Mouse (Mus musculus) hindbrain, embryonic 13.5 days (tissue): Measurements from ENCODE around the gene Ptprh. TPM values are rescaled to one million over a fixed set of nuclear protein-coding genes. Genes with fewer than 3 reads are reported as not detected.

Experiments used
- ATAC-seq: fragments of 200-750 bp; cut with Nextera tagmentation; 2 replicates; pipeline ENCODE4 v1.8.0; 2017; ENCODE audit warnings: moderate TSS enrichment; ENCODE audit not compliant: low FRiP score
- H3K27ac ChIP-seq: fragments of 300-500 bp; sonication (generic); 2 replicates; pipeline ENCODE4 v1.5.1; 2015; ENCODE audit warnings: inconsistent platforms, mild to moderate bottlenecking, moderate library complexity
- H3K27me3 ChIP-seq: fragments of 300-500 bp; sonication (generic); 2 replicates; pipeline ENCODE4 v1.6.1; 2015; ENCODE audit warnings: mild to moderate bottlenecking, inconsistent platforms
- H3K36me3 ChIP-seq: fragments of 300-500 bp; sonication (generic); 2 replicates; pipeline ENCODE4 v1.6.1; 2015; ENCODE audit warnings: mild to moderate bottlenecking, inconsistent platforms
- H3K4me1 ChIP-seq: fragments of 300-500 bp; sonication (generic); replicated peaks from 2 replicates; pipeline ENCODE4 v1.6.1; 2015; ENCODE audit warnings: inconsistent platforms
- H3K4me2 ChIP-seq: fragments of 300-500 bp; sonication (generic); 2 replicates; pipeline ENCODE4 v1.6.1; 2015; ENCODE audit warnings: inconsistent platforms, mild to moderate bottlenecking, moderate library complexity
- H3K4me3 ChIP-seq: fragments of 300-500 bp; sonication (generic); 2 replicates; pipeline ENCODE4 v1.5.1; 2015; ENCODE audit warnings: mild to moderate bottlenecking, inconsistent platforms
- H3K9ac ChIP-seq: fragments of 300-500 bp; sonication (generic); 2 replicates; pipeline ENCODE4 v1.6.1; 2015; ENCODE audit warnings: mild to moderate bottlenecking, inconsistent platforms
- H3K9me3 ChIP-seq: fragments of 300-500 bp; sonication (generic); 2 replicates; pipeline ENCODE4 v1.6.1; 2016; ENCODE audit warnings: inconsistent platforms
- WGBS: fragments of 180-500 bp; shearing (Covaris S2); methylation state at CpG from one replicate; pipeline ENCODE4 v1.1.7; 2015; 5-methylcytosine and 5-hydroxymethylcytosine counted together
- polyA plus RNA-seq: library from polyadenylated mRNA; unstranded; fragments of >200 nt; fragmentation: Nextera tagmentation; extraction: Ambion mirVana; gene quantifications from 2 replicates; pipeline ENCODE4 v1.2.1, GENCODE M21; 2015

The Ptprh gene
- polyA plus RNA-seq, 1 experiment from 2014 or later: 0.71 TPM

DNA sequence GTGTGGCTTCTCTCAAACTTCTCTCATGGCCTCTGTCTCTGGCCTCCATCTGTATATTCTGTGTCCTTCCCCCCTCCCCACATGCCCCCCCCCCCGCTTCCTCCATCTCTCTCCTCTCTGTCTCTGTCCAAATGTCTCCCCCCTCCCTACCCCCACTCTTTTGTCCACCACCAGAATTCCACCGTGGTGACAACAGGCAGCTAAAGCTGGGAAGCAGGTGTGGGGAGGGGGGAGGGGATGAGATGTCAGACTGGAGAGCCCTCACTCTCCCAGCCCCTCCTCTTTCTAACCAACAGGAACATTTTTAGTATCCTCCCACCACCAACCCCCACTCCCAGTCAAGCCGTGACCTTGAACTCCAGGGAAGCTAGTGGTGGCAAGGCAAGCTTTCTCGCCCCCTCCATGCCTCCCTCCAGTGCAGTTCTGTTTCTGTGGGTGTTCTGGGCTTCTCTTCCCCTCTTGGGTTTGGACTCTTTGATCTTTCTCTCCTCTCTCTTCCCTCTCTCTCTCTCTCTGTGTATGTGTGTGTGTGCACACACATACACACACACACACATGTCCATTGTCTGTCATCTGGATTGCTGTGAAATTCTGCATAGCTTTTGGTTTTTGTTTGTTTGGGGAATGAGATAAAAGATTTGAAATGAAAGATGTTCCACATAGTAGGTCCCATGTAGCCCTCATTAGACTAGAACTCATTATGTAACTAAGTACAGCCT is 87.3 kb downstream of the Ptprh start, which contains the start of gene Tnnt1:
Tnnt1 (minus strand) TSS at position 51 of the 719 bp plus-strand sequence.
- 8% methylated on average over 4 of the region's 4 CpGs for WGBS

DNA sequence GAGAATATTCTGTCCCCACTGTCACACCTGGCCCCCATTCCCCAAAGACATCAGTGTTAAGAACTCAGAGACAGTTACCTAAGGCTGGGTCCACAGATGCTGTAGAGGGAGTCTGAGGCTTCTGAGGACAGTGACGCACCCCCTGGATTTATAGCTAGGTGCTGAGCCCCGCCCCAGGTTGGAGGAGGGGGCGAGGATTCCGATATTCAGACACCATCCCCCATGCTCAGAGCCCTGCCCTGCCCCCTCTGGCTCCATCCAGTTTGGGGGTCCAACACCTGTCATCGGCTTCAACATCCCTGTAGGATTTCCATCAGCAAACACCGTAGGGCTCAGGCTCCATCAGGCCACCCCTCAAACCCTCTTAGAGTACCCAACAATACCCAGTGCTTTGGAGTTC is 88.0 kb downstream of the Ptprh start:
- Histone ChIP-seq H3K27me3 (peaks cover 9% of the 10 kb centered on the region), H3K36me3 (no peaks in the 10 kb centered on the region), H3K4me2 (no peak overlapping the region), H3K9ac (no peak overlapping the region), H3K9me3 (no peaks in the 10 kb centered on the region), H3K27ac (no peak overlapping the region), H3K4me3 (no peak overlapping the region), H3K4me1 (peaks cover 16% of the 10 kb centered on the region)
- ATAC-seq: no peak
- 59% methylated on average over 6 of the region's 6 CpGs for WGBS

More for the DNA sequence above, 87.3 kb downstream of the Ptprh start, which contains the start of gene Tnnt1:
- no peak for ATAC-seq
- Histone ChIP-seq H3K36me3 (no peaks in the 10 kb centered on the region), H3K4me1 (peaks cover 21% of the 10 kb centered on the region), H3K4me2 (no peak within 1 kb of the TSS), H3K27ac (no peak within 1 kb of the TSS), H3K27me3 (peaks cover 14% of the 10 kb centered on the region), H3K9ac (no peak within 1 kb of the TSS), H3K9me3 (no peaks in the 10 kb centered on the region), H3K4me3 (no peak within 1 kb of the TSS)

DNA sequence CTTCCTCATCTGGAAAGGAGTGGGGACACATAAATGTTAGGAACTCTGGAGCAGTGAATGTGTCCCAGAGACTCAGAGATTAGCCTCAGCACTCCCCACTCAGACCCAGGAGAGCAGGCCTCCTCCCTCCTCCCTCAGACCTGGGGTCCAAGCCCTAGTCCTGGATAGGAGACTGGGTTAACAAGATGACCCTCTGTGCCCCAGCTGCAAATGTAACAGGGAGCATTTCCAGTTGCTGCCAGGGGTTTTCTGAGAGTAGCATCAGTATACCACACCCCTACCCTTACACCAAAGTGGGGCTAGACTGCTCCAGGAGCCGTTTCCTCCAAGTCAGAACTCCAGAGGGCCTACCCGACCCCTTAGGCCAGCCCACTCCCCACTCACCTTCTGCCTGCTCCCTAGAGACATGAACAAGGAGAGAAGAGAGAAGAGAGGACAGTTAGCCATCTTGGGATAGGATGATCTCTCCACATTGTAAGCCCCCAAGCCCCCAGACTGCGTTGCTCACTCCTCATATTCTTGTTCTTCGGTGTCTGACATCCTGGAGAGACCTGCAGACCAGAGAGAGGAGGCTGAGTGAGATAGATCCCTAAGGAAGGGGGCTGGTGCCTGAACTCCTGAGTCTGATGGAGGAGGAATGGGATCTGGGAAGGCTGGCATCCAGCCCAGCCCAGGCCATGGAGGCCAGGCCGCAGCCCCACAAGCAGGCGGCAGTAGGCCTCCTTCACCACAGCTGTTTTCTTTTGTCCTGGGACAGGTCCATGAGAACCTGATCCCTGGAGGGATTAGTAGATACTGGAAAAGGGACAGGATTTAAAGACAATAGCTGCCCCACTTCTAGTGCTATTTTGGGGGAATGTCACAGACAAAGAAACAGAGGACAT is 89.8 kb downstream of the Ptprh start:
- peak overlapping the region; percentile 51; the same call in 1 of the 2 replicates for H3K9ac ChIP-seq
- H3K4me1 ChIP-seq: peaks cover 13% of the 10 kb centered on the region
- no peaks in the 10 kb centered on the region for H3K36me3 ChIP-seq
- H3K27me3 ChIP-seq: peaks cover 2% of the 10 kb centered on the region; the same call in 1 of the 2 replicates
- H3K4me3 ChIP-seq: no peak overlapping the region
- H3K27ac ChIP-seq: no peak overlapping the region
- 61% methylated on average over 6 of the region's 6 CpGs for WGBS
- ATAC-seq: 0 out of 2 replicates have a peak, but pooled peaks have one; percentile 15
- H3K4me2 ChIP-seq: no peak overlapping the region
- H3K9me3 ChIP-seq: no peaks in the 10 kb centered on the region

DNA sequence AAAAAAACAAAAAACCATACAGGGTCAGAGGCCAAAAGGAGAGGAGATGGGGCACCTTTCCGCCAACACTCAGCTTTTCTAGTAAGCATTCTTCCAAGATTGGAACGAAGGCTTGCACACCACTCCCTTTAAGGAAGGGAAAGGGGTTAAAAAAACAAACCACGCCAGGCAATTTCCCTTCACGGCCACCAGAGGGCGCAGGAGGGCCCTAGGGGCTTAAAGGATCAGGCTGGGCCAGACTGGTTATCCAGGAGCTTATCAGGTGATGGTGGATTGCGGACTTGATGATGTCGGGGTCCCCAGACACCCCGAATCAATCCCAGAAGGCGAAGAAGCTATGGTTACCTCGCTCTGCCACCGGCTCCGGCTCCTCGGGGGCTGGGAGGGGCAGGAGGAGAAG is 90.6 kb downstream of the Ptprh start:
- WGBS: 34% methylated on average over 13 of the region's 13 CpGs
- peaks cover 13% of the 10 kb centered on the region for H3K4me1 ChIP-seq
- H3K4me2 ChIP-seq: no peak overlapping the region
- no peak for ATAC-seq
- no peaks in the 10 kb centered on the region for H3K9me3 ChIP-seq
- H3K9ac ChIP-seq: no peak overlapping the region
- H3K4me3 ChIP-seq: no peak overlapping the region
- peaks cover 10% of the 10 kb centered on the region; the same call in 1 of the 2 replicates for H3K27me3 ChIP-seq
- H3K27ac ChIP-seq: no peak overlapping the region
- H3K36me3 ChIP-seq: no peaks in the 10 kb centered on the region

DNA sequence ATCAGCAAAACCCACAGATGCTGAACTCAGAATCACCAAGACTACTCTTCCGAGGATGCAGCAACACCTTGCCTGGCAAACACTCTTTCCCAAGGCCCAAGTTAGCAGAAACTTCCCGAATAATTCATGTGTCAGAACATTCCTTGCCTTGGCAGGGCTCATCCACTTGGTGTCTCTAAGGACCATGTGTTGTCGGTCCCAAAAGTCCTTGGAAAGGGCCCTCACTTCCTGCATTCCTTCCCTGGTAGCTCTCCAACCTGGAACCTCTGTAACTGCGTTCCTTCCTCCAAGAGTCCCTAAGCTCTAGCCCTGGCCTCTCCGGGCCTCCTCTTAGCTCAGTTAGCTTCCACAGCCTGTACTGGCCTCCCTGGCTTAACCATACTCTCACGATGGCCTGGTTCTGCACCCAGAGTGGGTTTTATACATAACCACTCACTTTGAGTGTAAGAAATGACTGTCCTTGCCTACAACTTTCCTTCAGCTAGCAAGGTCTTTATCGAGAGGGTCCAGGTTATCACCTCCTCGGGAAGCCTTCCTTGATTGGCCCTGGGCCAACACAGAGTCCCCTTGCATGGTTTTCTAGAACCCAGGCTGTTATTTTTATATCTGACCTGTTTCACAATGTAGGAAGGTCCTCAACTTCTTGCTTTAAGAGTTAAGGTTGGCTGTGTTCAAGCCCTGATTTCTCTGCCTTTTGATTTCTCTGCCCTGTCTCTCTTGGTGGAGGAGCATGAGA is 92.2 kb downstream of the Ptprh start:
- H3K9ac ChIP-seq: no peak overlapping the region
- no peak overlapping the region for H3K4me3 ChIP-seq
- peaks cover 12% of the 10 kb centered on the region; the same call in 1 of the 2 replicates for H3K27me3 ChIP-seq
- 83% methylated on average over 8 of the region's 8 CpGs for WGBS
- H3K36me3 ChIP-seq: no peaks in the 10 kb centered on the region
- H3K4me2 ChIP-seq: no peak overlapping the region
- no peak overlapping the region for H3K27ac ChIP-seq
- ATAC-seq: no peak
- peaks cover 13% of the 10 kb centered on the region for H3K4me1 ChIP-seq
- no peaks in the 10 kb centered on the region for H3K9me3 ChIP-seq

DNA sequence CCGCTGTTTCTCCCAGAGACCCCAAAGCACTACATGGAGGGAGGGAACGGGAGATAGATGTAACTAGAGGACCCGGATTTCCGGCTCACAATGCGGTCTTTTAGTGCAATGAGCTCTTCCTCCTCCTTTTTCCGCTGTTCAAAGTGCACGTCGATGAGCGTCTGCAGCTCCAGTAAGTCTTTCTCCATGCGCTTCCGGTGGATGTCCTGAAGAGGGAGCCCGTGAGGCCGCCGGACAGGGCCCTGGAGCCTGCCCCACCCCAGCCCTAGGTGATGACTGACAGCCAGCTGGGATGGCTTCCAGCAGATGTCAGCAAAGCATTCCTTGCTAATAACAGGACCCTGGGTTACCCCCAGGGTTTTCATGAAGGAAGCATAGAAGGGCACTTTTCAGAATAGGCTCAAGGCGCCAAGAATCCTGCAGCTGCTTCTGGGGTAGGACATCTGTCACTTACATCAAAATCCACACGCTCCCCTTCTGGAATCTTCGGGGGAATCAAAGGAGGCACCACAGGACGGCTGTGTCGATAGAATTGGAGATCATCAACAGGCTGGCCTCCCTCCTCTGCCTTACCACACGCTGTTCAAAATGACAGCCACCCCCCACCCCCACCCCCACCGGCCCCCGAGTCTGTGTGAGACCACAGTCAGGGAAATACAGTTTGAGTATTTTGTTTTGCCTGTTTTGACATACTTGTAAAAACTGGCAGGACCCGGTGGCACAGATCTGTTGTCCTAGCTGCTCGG is 93.8 kb downstream of the Ptprh start:
- no peak overlapping the region for H3K9ac ChIP-seq
- WGBS: 12% methylated on average over 24 of the region's 24 CpGs
- H3K9me3 ChIP-seq: no peaks in the 10 kb centered on the region
- H3K4me2 ChIP-seq: no peak overlapping the region
- H3K27me3 ChIP-seq: peaks cover 12% of the 10 kb centered on the region; the same call in 1 of the 2 replicates
- H3K27ac ChIP-seq: no peak overlapping the region
- no peaks in the 10 kb centered on the region for H3K36me3 ChIP-seq
- H3K4me3 ChIP-seq: no peak overlapping the region
- H3K4me1 ChIP-seq: 0 out of 2 replicates have a peak, but pooled peaks cover 4% of the 10 kb centered on the region
- peak; percentile 54 for ATAC-seq

DNA sequence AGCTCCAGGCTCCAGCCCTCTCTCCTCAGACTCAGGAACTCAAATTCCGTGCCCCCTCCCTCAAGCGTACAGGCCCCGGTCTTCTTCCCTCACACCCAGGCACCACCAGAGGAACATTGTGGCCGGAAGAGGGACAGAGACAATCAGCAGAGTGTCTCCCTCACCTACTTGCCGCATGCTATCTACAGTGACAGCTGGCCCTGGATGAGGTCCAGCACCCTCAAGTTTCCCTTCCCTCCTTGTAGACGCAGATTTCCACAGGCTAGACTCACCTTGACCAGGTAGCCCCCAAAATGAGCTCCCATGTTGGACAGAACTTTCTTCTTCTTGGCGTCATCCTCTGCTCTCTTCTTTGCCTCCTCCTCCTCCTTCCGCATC is 95.1 kb downstream of the Ptprh start:
- Histone ChIP-seq H3K27ac (no peak overlapping the region), H3K9ac (no peak overlapping the region), H3K4me3 (no peak overlapping the region), H3K36me3 (no peaks in the 10 kb centered on the region), H3K27me3 (peaks cover 12% of the 10 kb centered on the region; the same call in 1 of the 2 replicates), H3K9me3 (no peaks in the 10 kb centered on the region), H3K4me2 (no peak overlapping the region), H3K4me1 (no peaks in the 10 kb centered on the region)
- ATAC-seq: no peak
- WGBS: 92% methylated on average over 8 of the region's 8 CpGs

DNA sequence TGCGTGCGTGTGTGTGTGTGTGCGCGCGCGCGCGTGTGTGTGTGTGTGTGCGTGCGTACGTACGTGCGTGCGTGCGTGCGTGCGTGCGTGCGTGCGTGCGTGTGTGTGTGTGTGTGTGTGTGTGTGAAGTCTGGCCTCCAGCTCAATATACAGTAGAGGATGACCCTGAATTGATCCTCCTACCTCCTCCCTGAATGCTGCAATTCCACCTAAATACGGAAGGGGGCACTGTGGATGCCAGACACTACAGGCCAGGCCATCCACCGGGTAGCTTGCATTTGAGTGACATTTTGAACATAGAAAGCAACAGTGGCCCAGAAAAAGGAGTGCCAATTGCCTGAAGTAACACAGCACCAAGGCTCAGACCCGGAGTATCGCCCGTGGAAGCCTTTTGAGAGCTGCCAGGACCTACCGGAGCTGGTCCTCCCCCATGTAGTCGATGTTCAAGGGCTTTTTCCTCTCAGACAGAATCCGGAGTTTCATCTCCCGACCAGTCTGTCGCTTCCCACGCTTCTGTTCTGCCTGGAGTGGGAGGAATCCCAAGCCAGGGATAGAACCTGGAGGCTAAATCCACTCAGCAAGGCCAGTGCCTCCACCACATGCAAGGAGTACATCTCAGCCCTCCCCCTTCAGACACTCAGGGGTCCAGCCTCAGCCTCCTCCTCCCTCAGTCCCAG is 95.6 kb downstream of the Ptprh start:
- no peak overlapping the region for H3K4me2 ChIP-seq
- WGBS: 78% methylated on average over 25 of the region's 32 CpGs
- no peak overlapping the region for H3K4me3 ChIP-seq

DNA sequence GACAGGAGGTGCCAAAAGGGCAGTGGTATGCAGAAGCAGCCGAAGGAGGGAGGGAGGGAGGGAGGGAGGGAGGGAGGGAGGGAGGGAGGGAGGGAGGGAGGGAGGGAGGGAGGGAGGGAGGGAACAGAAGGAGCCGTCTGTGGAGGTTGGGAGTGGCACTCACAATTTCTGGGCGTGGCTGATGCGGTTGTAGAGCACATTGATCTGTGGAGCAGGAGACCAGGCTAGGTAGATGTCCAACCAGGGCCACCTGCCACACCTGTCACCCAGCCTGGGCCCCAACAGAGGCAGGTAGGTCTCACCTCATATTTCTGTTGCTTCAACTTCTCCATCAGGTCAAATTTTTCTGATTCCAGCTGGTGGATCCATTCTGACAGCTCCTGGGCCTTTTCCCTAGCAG is 96.6 kb downstream of the Ptprh start:
- Histone ChIP-seq H3K27me3 (peaks cover 12% of the 10 kb centered on the region; the same call in 1 of the 2 replicates), H3K9me3 (no peaks in the 10 kb centered on the region), H3K9ac (no peak overlapping the region), H3K4me3 (no peak overlapping the region), H3K27ac (no peak overlapping the region), H3K4me2 (no peak overlapping the region), H3K36me3 (no peaks in the 10 kb centered on the region), H3K4me1 (0 out of 2 replicates have a peak, but pooled peaks cover 3% of the 10 kb centered on the region)
- no peak for ATAC-seq
- 59% methylated on average over 3 of the region's 4 CpGs for WGBS

More for the DNA sequence above, 95.6 kb downstream of the Ptprh start:
- ATAC-seq: no peak
- Histone ChIP-seq H3K27ac (no peak overlapping the region), H3K9ac (no peak overlapping the region), H3K27me3 (peaks cover 12% of the 10 kb centered on the region; the same call in 1 of the 2 replicates), H3K36me3 (no peaks in the 10 kb centered on the region), H3K9me3 (no peaks in the 10 kb centered on the region), H3K4me1 (no peaks in the 10 kb centered on the region)

DNA sequence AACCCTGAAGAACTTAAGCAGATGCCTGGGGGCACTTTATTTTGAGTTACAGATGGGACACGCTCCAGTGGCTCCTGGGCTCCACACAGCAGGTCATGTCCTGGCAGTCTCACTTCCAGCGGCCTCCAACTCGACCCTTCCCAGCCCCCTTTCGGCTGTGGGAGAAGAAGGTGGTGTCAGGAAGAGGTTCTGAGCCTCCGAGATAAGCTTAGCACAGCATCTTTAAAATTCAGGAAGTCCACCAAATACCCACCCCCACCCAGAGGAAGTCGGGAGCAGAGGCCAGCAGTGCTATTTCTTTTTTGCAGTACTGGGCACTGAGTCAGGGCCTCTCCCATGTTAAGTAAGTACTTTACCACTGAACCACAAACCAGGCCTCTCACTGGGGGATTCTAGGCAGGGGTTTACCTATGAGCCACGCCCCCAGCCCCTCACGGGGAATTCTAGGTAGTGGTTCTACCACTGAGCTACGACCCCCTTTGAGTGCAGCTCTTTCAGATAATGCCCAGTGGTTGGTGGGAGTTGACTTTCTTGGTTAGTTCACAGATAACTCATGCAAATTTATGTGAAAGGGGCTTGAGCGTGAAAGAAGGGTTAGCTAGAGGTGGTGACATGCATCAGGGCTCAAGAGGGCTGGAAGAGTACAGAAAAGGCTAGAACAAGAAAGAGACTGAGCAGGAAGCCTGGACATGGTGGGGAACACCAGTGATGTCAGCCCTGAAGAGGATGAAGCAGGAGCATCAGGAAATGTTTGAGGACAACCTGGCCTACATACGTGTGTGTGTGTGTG is 99.0 kb downstream of the Ptprh start:
- no peaks in the 10 kb centered on the region for H3K36me3 ChIP-seq

More for the DNA sequence above, 99.0 kb downstream of the Ptprh start:
- Histone ChIP-seq H3K4me3 (no peak overlapping the region), H3K27ac (no peak overlapping the region), H3K4me2 (no peak overlapping the region), H3K9me3 (no peaks in the 10 kb centered on the region), H3K4me1 (peaks cover 14% of the 10 kb centered on the region), H3K27me3 (peaks cover 12% of the 10 kb centered on the region; the same call in 1 of the 2 replicates), H3K9ac (no peak overlapping the region)
- WGBS: 56% methylated on average over 11 of the region's 11 CpGs
- no peak for ATAC-seq
